Mouse (Mus musculus): ENCODE measurements around the gene Ermp1. TPM values are rescaled to one million over a fixed set of nuclear protein-coding genes. Genes with fewer than 3 reads are reported as not detected.

Gene Ermp1
- polyA plus RNA-seq, 1 experiment from 2014 or later = 6.3 TPM

DNA sequence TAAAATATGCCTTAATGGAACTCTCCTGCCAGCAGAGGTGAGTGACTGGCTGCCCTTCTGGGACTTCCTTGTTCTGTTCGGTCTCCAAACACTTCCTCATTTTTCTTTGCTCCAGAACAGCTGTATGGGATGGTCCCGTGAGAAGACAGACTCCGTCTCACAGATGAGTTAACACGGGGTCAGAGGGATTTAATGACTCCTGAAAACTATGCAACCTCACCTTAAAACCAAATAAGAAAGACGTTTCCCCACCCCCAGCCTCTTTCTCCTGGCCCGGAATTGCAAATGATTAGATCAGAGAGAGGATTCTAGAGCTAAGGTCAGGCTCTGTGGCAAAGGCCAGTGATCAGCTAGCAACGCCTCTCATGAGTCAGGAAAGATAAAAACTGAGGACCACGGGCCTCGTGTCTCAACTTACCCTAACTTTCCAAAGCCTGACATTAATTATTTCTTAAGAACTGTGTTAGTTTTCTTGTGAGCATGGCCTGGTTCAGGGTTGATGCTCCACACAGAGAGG, 27.4 kb upstream of the Ermp1 start:
- Histone ChIP-seq H3K9me3 (replicated peaks) (no peaks in the 10 kb centered on the region), H3K4me3 (no peak overlapping the region), H3K36me3 (no peaks in the 10 kb centered on the region), H3K27ac (no peak overlapping the region), H3K4me1 (replicated peaks) (peaks cover 3% of the 10 kb centered on the region), H3K9ac (no peak overlapping the region), H3K4me2 (no peak overlapping the region), H3K27me3 (peaks cover 19% of the 10 kb centered on the region)
- no peak for ATAC-seq (replicated peaks; ENCODE audit: insufficient number of reproducible peaks, insufficient read depth, low FRiP score, low read depth)
- WGBS = 54% methylated on average over 9 of the region's 9 CpGs

DNA sequence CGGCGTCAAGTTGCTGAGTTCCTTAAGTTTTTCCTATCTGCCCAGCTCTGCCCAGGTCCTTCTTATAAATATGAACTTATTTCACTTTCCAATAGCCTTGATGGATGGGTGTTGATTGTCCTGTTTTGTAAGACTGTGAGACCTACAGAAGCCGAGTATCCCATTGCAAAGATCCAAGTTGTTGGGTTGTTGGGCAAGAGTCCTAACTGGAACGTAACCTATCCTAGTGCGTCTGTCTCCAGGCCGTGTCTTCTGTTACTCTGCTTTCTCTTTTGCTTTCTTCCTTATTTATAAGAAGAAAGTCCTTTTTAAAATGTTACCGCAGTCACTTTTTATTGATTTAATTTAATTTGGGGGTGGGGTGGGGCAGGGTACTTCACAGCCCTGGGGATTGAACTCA, 26.7 kb upstream of the Ermp1 start:
- Histone ChIP-seq H3K4me3 (no peak overlapping the region), H3K4me1 (replicated peaks) (no peaks in the 10 kb centered on the region), H3K4me2 (no peak overlapping the region), H3K9me3 (replicated peaks) (no peaks in the 10 kb centered on the region), H3K27ac (no peak overlapping the region), H3K36me3 (no peaks in the 10 kb centered on the region), H3K27me3 (peaks cover 19% of the 10 kb centered on the region), H3K9ac (no peak overlapping the region)
- WGBS = 94% methylated on average over 7 of the region's 7 CpGs
- no peak for ATAC-seq (replicated peaks; ENCODE audit: insufficient number of reproducible peaks, insufficient read depth, low FRiP score, low read depth)

DNA sequence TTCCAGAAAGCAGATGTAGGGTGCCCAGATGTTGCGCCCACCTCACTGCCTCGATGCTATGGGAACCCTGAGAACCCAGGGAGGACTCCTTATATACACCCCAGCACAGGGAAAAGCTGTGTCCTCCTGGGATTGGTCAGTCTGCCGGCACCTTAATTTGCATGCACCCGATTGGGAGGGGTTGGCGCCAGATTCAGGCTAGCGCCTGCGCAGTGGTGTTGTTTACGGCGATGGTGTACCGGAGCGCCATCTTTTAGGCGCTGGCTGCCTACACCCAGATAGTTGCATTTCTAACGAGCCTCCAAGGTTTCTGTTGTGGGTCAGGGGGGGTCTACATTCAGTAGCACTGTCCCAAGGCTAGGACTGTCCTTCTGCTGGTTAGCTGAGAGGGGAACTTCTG, 24.4 kb upstream of the Ermp1 start:
- Histone ChIP-seq H3K4me1 (replicated peaks) (no peaks in the 10 kb centered on the region; the same call in 1 of the 2 replicates), H3K4me2 (no peak overlapping the region), H3K9me3 (replicated peaks) (no peaks in the 10 kb centered on the region), H3K27ac (no peak overlapping the region), H3K9ac (no peak overlapping the region), H3K27me3 (peaks cover 14% of the 10 kb centered on the region), H3K36me3 (no peaks in the 10 kb centered on the region), H3K4me3 (no peak overlapping the region)
- no peak for ATAC-seq (replicated peaks; ENCODE audit: insufficient number of reproducible peaks, insufficient read depth, low FRiP score, low read depth)
- 90% methylated on average over 13 of the region's 13 CpGs for WGBS

GRCm38 (mm10) chr19:29671160-29671559, 22.9 kb upstream of the Ermp1 start:
- H3K4me3 ChIP-seq = no peak overlapping the region
- H3K27ac ChIP-seq = no peak overlapping the region
- WGBS = 65% methylated on average over 2 of the region's 2 CpGs
- H3K36me3 ChIP-seq = no peaks in the 10 kb centered on the region
- peaks cover 11% of the 10 kb centered on the region for H3K4me1 ChIP-seq (replicated peaks)
- no peak for ATAC-seq (replicated peaks; ENCODE audit: insufficient number of reproducible peaks, insufficient read depth, low FRiP score, low read depth)
- peaks cover 14% of the 10 kb centered on the region for H3K27me3 ChIP-seq
- H3K9ac ChIP-seq = no peak overlapping the region
- H3K4me2 ChIP-seq = no peak overlapping the region
- no peaks in the 10 kb centered on the region for H3K9me3 ChIP-seq (replicated peaks)

DNA sequence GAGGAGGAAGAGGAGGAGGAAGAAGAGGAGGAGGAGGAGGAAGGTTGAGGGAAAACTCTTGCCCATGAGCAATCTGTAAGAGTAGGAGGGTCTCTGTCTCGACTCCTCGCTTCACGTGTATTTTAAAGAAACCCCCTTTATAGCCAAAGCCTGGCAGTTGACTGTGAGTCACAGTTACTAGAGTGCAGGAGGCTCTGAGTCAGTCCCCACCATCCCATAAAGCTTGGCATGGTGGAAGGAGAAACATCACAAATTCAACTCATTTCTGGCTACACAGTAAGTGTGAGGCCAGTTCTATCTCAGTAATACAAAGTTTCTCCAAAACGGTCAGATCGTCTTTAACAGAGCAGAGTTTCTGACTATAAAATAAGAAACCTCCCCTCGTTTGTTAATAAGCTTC, 22.0 kb upstream of the Ermp1 start:
- no peak overlapping the region for H3K9ac ChIP-seq
- H3K4me3 ChIP-seq = no peak overlapping the region
- ATAC-seq (replicated peaks; ENCODE audit: insufficient number of reproducible peaks, insufficient read depth, low FRiP score, low read depth) = no peak
- no peak overlapping the region for H3K4me2 ChIP-seq
- H3K9me3 ChIP-seq (replicated peaks) = no peaks in the 10 kb centered on the region
- H3K4me1 ChIP-seq (replicated peaks) = peaks cover 11% of the 10 kb centered on the region
- H3K27ac ChIP-seq = no peak overlapping the region
- H3K27me3 ChIP-seq = peaks cover 14% of the 10 kb centered on the region
- WGBS = 88% methylated on average over 6 of the region's 6 CpGs
- no peaks in the 10 kb centered on the region for H3K36me3 ChIP-seq

DNA sequence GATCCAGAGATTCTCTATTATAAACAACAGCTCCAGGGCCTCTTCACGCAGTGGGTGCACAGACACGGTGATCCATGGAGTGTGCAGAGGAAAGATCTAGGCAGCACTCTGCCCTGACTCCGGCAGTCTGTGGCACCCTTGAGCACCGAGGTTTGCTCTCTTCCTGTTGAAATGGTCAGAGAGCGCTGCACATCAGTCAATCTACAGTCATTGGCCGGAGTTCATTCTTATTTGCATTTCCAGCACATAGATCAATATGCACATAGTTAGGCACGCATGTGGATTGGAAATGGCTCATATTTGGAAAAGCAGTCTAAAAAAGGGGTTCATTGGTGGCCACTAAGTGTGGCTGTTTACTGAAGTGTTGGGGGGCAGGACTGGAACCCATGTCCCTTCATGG, 19.9 kb upstream of the Ermp1 start:
- Histone ChIP-seq H3K4me3 (no peak overlapping the region), H3K9me3 (replicated peaks) (no peaks in the 10 kb centered on the region), H3K9ac (no peak overlapping the region), H3K4me1 (replicated peaks) (peaks cover 11% of the 10 kb centered on the region), H3K4me2 (no peak overlapping the region), H3K27me3 (peaks cover 11% of the 10 kb centered on the region), H3K27ac (no peak overlapping the region), H3K36me3 (no peaks in the 10 kb centered on the region)
- 82% methylated on average over 7 of the region's 7 CpGs for WGBS
- no peak for ATAC-seq (replicated peaks; ENCODE audit: insufficient number of reproducible peaks, insufficient read depth, low FRiP score, low read depth)

DNA sequence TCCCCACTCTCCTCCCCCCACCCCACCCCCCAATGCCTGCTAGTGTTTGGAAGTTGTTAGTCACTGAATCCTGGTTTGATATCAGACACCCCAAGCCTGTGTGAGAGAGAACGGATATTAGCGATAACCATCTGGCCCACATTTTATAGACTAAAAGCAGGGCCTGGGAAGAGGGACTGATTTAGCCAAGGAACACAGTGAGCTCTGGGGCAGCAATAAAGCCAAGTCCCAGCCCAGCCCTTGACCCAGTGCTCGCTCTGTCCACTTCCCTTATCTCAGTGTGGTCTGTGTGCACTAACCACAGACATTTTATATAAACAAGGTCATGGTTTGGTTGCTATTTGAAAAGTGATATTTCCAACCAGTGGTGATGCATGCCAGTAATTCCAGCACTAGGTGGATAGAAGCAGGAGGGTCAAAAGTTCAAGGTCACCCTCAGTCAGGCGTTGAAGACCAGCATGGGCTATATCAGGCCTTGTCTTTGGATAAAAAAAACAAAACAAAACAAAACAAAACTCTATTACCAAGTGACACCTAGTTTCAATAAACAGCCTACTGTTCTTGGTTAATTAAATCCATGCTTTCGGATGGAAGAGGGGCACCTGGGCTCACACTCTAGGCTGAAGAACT, 18.9 kb upstream of the Ermp1 start:
- H3K9ac ChIP-seq = no peak overlapping the region
- H3K4me1 ChIP-seq (replicated peaks) = peaks cover 13% of the 10 kb centered on the region
- H3K4me2 ChIP-seq = no peak overlapping the region
- 48% methylated on average over 5 of the region's 5 CpGs for WGBS
- H3K27me3 ChIP-seq = peaks cover 11% of the 10 kb centered on the region
- H3K9me3 ChIP-seq (replicated peaks) = no peaks in the 10 kb centered on the region
- no peak overlapping the region for H3K27ac ChIP-seq
- H3K36me3 ChIP-seq = no peaks in the 10 kb centered on the region
- ATAC-seq (replicated peaks; ENCODE audit: insufficient number of reproducible peaks, insufficient read depth, low FRiP score, low read depth) = no peak; the same call in 1 of the 2 replicates
- no peak overlapping the region for H3K4me3 ChIP-seq

DNA sequence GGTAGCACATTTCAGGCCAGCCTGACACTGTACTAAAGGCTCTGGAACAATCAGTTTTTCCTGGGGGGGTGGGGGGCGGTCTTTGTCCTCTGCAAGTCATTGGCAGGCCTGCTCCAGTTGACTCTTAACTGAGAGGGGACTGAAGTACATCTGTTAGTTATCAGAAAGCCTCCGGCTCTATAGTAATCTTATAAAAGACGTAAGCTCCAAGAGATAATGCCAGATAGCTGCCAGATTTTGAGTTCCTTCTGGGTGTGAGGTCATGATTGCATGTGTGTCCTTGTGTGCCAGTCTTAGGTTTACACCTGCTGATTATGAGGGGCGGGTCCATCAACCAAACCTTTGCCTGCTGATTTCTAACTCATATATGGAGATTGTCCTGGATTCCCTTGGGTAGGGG, 17.9 kb upstream of the Ermp1 start:
- Histone ChIP-seq H3K36me3 (no peaks in the 10 kb centered on the region), H3K4me3 (no peak overlapping the region), H3K9me3 (replicated peaks) (no peaks in the 10 kb centered on the region), H3K4me2 (no peak overlapping the region), H3K27ac (no peak overlapping the region), H3K9ac (no peak overlapping the region), H3K4me1 (replicated peaks) (peaks cover 19% of the 10 kb centered on the region), H3K27me3 (peaks cover 11% of the 10 kb centered on the region)
- 63% methylated on average over 4 of the region's 4 CpGs for WGBS
- ATAC-seq (replicated peaks; ENCODE audit: insufficient number of reproducible peaks, insufficient read depth, low FRiP score, low read depth) = no peak

DNA sequence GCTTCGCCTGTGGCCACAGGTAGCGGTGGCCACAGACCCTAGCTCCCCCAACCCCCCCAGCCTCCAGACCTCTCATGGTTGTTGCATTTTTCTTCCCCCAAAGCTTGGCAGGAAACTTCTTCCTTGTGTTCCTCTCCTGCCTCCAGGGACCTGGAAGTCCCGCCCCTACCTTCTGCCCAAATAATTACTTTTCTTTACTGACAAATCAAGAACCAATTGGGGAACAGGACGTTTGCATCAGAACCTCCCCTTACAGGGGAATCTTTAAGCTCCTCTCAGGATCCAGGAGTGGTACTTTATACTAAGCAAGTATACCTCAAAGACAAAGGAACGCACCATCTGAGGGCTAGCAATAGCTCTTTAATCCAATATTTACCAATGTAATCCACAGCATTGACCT, 16.7 kb upstream of the Ermp1 start:
- no peak for ATAC-seq (replicated peaks; ENCODE audit: insufficient number of reproducible peaks, insufficient read depth, low FRiP score, low read depth)
- Histone ChIP-seq H3K9ac (no peak overlapping the region), H3K27ac (no peak overlapping the region), H3K36me3 (no peaks in the 10 kb centered on the region), H3K4me2 (no peak overlapping the region), H3K27me3 (peaks cover 11% of the 10 kb centered on the region; the same call in 1 of the 2 replicates), H3K9me3 (replicated peaks) (no peaks in the 10 kb centered on the region), H3K4me3 (no peak overlapping the region), H3K4me1 (replicated peaks) (peaks cover 19% of the 10 kb centered on the region)
- 79% methylated on average over 5 of the region's 5 CpGs for WGBS

GRCm38 (mm10) chr19:29663780-29664179, 15.6 kb upstream of the Ermp1 start:
- no peak overlapping the region for H3K4me3 ChIP-seq
- ATAC-seq (replicated peaks; ENCODE audit: insufficient number of reproducible peaks, insufficient read depth, low FRiP score, low read depth) = no peak
- H3K4me1 ChIP-seq (replicated peaks) = peaks cover 19% of the 10 kb centered on the region
- no peaks in the 10 kb centered on the region for H3K9me3 ChIP-seq (replicated peaks)
- H3K4me2 ChIP-seq = no peak overlapping the region
- H3K9ac ChIP-seq = no peak overlapping the region
- H3K27me3 ChIP-seq = 0 out of 2 replicates have a peak, but pooled peaks cover 6% of the 10 kb centered on the region
- 72% methylated on average over 8 of the region's 8 CpGs for WGBS
- H3K27ac ChIP-seq = no peak overlapping the region
- no peaks in the 10 kb centered on the region for H3K36me3 ChIP-seq

DNA sequence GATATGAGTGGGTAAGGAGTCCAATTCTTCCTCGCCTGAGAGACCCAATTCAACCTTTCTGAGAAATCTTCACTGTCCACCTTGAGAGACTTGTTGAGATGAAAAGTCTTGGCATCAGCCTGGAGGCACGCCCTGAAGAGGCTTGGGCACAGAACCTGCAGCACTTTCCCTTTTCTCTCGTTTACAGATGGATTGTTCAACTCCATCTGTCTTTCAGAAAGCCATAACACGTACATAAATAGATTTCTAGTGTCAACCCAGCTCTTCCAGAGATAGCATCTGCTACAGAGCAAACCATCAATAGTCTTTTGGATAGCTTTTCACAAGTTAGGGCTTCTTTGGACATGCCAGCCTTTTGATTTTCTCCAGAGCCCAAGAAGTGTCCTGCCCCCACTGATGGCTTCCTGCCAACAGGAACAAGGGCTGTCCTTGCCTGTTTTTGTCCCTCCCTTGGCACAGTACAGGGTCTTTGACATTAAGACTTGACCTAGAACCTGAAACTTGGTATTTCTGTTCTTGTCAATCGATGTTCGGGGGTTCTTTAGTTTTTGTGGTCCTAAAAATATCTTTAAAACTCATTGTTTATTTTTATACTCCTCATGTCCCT, 13.9 kb upstream of the Ermp1 start:
- Histone ChIP-seq H3K4me2 (no peak overlapping the region), H3K27me3 (peaks cover 6% of the 10 kb centered on the region; the same call in 1 of the 2 replicates), H3K36me3 (no peaks in the 10 kb centered on the region), H3K9ac (no peak overlapping the region), H3K27ac (no peak overlapping the region), H3K4me1 (replicated peaks) (peaks cover 13% of the 10 kb centered on the region), H3K4me3 (no peak overlapping the region), H3K9me3 (replicated peaks) (no peaks in the 10 kb centered on the region)
- WGBS = 65% methylated on average over 6 of the region's 6 CpGs
- ATAC-seq (replicated peaks; ENCODE audit: insufficient number of reproducible peaks, insufficient read depth, low FRiP score, low read depth) = no peak
